22 mouse cellular contexts compared by ENCODE assay signal in genomic region chr8:120341124-120341523, GRCm38 (mm10).
DNase-seq lines count a peak whose midpoint lies in the region; ATAC-seq and TF ChIP-seq lines count a peak whose summit lies in the region.
"Had no signal": no experiment of that assay in that cellular context is flagged by ENCODE, and none has a peak within 500 bp of the region (broad histone marks: within the 10 kb centered on the region; RNA-seq: fewer than 3 reads in every experiment).

No protein-coding gene starts in this region.

- H3K4me2 ChIP-seq in liver, embryonic 11.5 days, result no peak overlapping the region
- no peak overlapping the region for H3K4me2 ChIP-seq in forebrain, embryonic 13.5 days
- H3K4me2 ChIP-seq in midbrain, embryonic 14.5 days (ENCODE audit: low read length), result no peak overlapping the region
- H3K4me2 ChIP-seq: heart, embryonic 13.5 days had no signal

- H3K9me3 ChIP-seq in liver, embryonic 11.5 days (ENCODE audit: control insufficient read depth, low read length), result no peaks in the 10 kb centered on the region
- H3K9me3 ChIP-seq in ES-E14 (ENCODE audit: control insufficient read depth, insufficient read depth, low read depth, low read length), result no peaks in the 10 kb centered on the region
- H3K9me3 ChIP-seq in forebrain, embryonic 13.5 days (replicated peaks), result no peaks in the 10 kb centered on the region
- H3K9me3 ChIP-seq in midbrain, embryonic 14.5 days (ENCODE audit: control insufficient read depth, low read length), result no peaks in the 10 kb centered on the region
- H3K9me3 ChIP-seq: heart, embryonic 13.5 days had no signal

- no peak overlapping the region for H3K9ac ChIP-seq in liver, embryonic 11.5 days (ENCODE audit: low read depth, low read length)
- peak overlapping the region; percentile 49; the same call in 1 of the 2 replicates for H3K9ac ChIP-seq in ES-E14 (ENCODE audit: insufficient read depth, low read depth, low read length, poor library complexity, severe bottlenecking)
- H3K9ac ChIP-seq in forebrain, embryonic 13.5 days, result 0 out of 2 replicates have a peak overlapping the region, but pooled peaks have one; percentile 27
- H3K9ac ChIP-seq in midbrain, embryonic 14.5 days (replicated peaks; ENCODE audit: low read length), result 0 out of 2 replicates have a peak overlapping the region, but pooled peaks have one; percentile 26
- H3K9ac ChIP-seq: heart, embryonic 13.5 days had no signal

- WGBS in liver, embryonic 11.5 days, result 74% methylated on average over 10 of the region's 10 CpGs
- 35% methylated on average over 10 of the region's 10 CpGs for WGBS in forebrain, embryonic 13.5 days
- WGBS in midbrain, embryonic 14.5 days, result 42% methylated on average over 10 of the region's 10 CpGs

- H3K4me1 ChIP-seq in liver, embryonic 11.5 days (replicated peaks; ENCODE audit: control insufficient read depth, insufficient read depth, low read length), result peaks cover 41% of the 10 kb centered on the region
- peaks cover 10 to 30% of the 10 kb centered on the region in 2 experiments for H3K4me1 ChIP-seq in ES-E14 (ENCODE audit: control insufficient read depth in 2 of 2, insufficient read depth in 2 of 2, low read length in 2 of 2, poor library complexity in 1 of 2)
- peaks cover 88% of the 10 kb centered on the region for H3K4me1 ChIP-seq in forebrain, embryonic 13.5 days
- H3K4me1 ChIP-seq in midbrain, embryonic 14.5 days (ENCODE audit: control insufficient read depth, insufficient read depth, low read length), result peaks cover 58% of the 10 kb centered on the region

- DNase-seq in liver, embryonic 11.5 days (ENCODE audit: low spot score), result no peak
- no peak for DNase-seq in liver
- DNase-seq in ES-E14 (ENCODE audit: low read depth, low spot score), result no peak
- no peak for DNase-seq in midbrain, embryonic 14.5 days
- no peak for DNase-seq in ovary, postnatal 14 days (ENCODE audit: low spot score)
- DNase-seq in gastrocnemius, postnatal 10 days, result no peak
- DNase-seq: cerebellum, adult 18-20 months; cerebellum, postnatal 25 days; gastrocnemius, adult 2 months; layer of hippocampus, postnatal 36 days; lung, adult 18-20 months; retina, postnatal 1 day; right cerebral cortex, postnatal 4 days; thymus, postnatal 25 days had no signal

- in situ Hi-C loops in ES-E14 (cut with MboI; ENCODE audit: low sequenced_read_pairs in 2 of 2, unreplicated experiment in 2 of 2), result no loop called here

- no peak overlapping the region for H3K4me3 ChIP-seq in liver, embryonic 11.5 days (ENCODE audit: low read depth, low read length)
- no peak overlapping the region for H3K4me3 ChIP-seq in ES-E14 (ENCODE audit: insufficient read depth in 1 of 2, low read depth in 1 of 2, low read length in 2 of 2, poor library complexity in 1 of 2, severe bottlenecking in 1 of 2)
- no peak overlapping the region for H3K4me3 ChIP-seq in forebrain, embryonic 13.5 days
- H3K4me3 ChIP-seq in midbrain, embryonic 14.5 days (replicated peaks; ENCODE audit: low read depth, low read length), result no peak overlapping the region
- H3K4me3 ChIP-seq: gastrocnemius, adult 2 months; heart, embryonic 13.5 days; megakaryocyte, embryonic 14.5 days; myocyte had no signal

- no peaks in the 10 kb centered on the region for H3K27me3 ChIP-seq in liver, embryonic 11.5 days (replicated peaks; ENCODE audit: control insufficient read depth, insufficient read depth, low read length)
- H3K27me3 ChIP-seq in forebrain, embryonic 13.5 days, result peaks cover 6% of the 10 kb centered on the region; the same call in 1 of the 2 replicates
- no peaks in the 10 kb centered on the region for H3K27me3 ChIP-seq in midbrain, embryonic 14.5 days (ENCODE audit: control insufficient read depth, insufficient read depth, low read length)
- H3K27me3 ChIP-seq: heart, embryonic 13.5 days; megakaryocyte, embryonic 14.5 days had no signal

- 0 out of 2 replicates have a peak overlapping the region, but pooled peaks have one; percentile 19 for H3K27ac ChIP-seq in liver, embryonic 11.5 days (ENCODE audit: low read depth, low read length)
- H3K27ac ChIP-seq in ES-E14 (ENCODE audit: insufficient read depth, low read depth, low read length, poor library complexity, severe bottlenecking), result peak overlapping the region; percentile 41; the same call in 1 of the 2 replicates
- peak overlapping the region; percentile 32 for H3K27ac ChIP-seq in forebrain, embryonic 13.5 days
- no peak overlapping the region for H3K27ac ChIP-seq in midbrain, embryonic 14.5 days (replicated peaks; ENCODE audit: low read depth, low read length)
- H3K27ac ChIP-seq: gastrocnemius, adult 2 months; heart, embryonic 13.5 days; hindbrain, postnatal 0 days; kidney, postnatal 0 days had no signal

- no peak for ATAC-seq in liver, embryonic 11.5 days (replicated peaks; ENCODE audit: low FRiP score)
- ATAC-seq in forebrain, embryonic 13.5 days, result no peak
- no peak for ATAC-seq in midbrain, embryonic 14.5 days (ENCODE audit: low FRiP score, low TSS enrichment)
- ATAC-seq: hindbrain, postnatal 0 days; intestine, postnatal 0 days had no signal

- no peaks in the 10 kb centered on the region for H3K36me3 ChIP-seq in liver, embryonic 11.5 days (ENCODE audit: control insufficient read depth, insufficient read depth, low read length)
- no peaks in the 10 kb centered on the region for H3K36me3 ChIP-seq in ES-E14 (ENCODE audit: control insufficient read depth, insufficient read depth, low read length, poor library complexity, severe bottlenecking)
- no peaks in the 10 kb centered on the region for H3K36me3 ChIP-seq in forebrain, embryonic 13.5 days (ENCODE audit: poor library complexity, severe bottlenecking)
- H3K36me3 ChIP-seq in midbrain, embryonic 14.5 days (ENCODE audit: control insufficient read depth, insufficient read depth, low read length), result no peaks in the 10 kb centered on the region
- H3K36me3 ChIP-seq: G1E; heart, embryonic 13.5 days had no signal

TF ChIP-seq in ES-E14, 5 proteins besides CTCF, POLR2A, EP300 and RAD21:
- TF ChIP-seq CHD2 (IDR thresholded peaks at IDR 0.05; ENCODE audit: low read depth, low read length), result no peak
- TF ChIP-seq MAFK (IDR thresholded peaks at IDR 0.05; ENCODE audit: insufficient read depth, low read depth, low read length), result no peak
- no peak for TF ChIP-seq ZNF384 (IDR thresholded peaks at IDR 0.05; ENCODE audit: low read depth, low read length)
- TF ChIP-seq HCFC1 (IDR thresholded peaks at IDR 0.05; ENCODE audit: borderline replicate concordance, insufficient read depth, low read length), result no peak
- TF ChIP-seq ZC3H11A (IDR thresholded peaks at IDR 0.05; ENCODE audit: borderline replicate concordance, low read depth, low read length), result no peak
